Mouse (Mus musculus): ENCODE results near the gene Inpp5b. TPM values are rescaled to one million over a fixed set of nuclear protein-coding genes. Genes with fewer than 3 reads are reported as not detected.

The Inpp5b gene
- 13.7 and 15.5 TPM in 2 replicates for polyA plus RNA-seq (2015; fragmentation: Nextera tagmentation; extraction: Ambion mirVana)

GRCm38 (mm10) chr4:124741376-124742343 is at the start of gene Inpp5b:
Gene Inpp5b, plus strand, starts transcription at chr4:124741850.
- H3K27ac ChIP-seq, result peak within 1 kb of the TSS; percentile 30; the same call in 1 of the 2 replicates

GRCm38 (mm10) chr4:124692416-124692861 is 49.2 kb upstream of the Inpp5b start:
- H3K4me3 ChIP-seq, result peak overlapping the region; percentile 78
- 48% methylated on average over 3 of the region's 3 CpGs for WGBS
- peak overlapping the region; percentile 72 for H3K4me2 ChIP-seq
- H3K36me3 ChIP-seq, result no peaks in the 10 kb centered on the region
- no peaks in the 10 kb centered on the region for H3K9me3 ChIP-seq (replicated peaks)
- 0 out of 2 replicates have a peak, but pooled peaks cover 11% of the 10 kb centered on the region for H3K27me3 ChIP-seq
- ATAC-seq (replicated peaks; ENCODE audit: insufficient number of reproducible peaks, insufficient read depth, low FRiP score, low read depth), result no peak
- peak overlapping the region; percentile 87 for H3K9ac ChIP-seq
- peaks cover 21% of the 10 kb centered on the region for H3K4me1 ChIP-seq (replicated peaks)
- peak overlapping the region; percentile 77; the same call in 1 of the 2 replicates for H3K27ac ChIP-seq

More at GRCm38 (mm10) chr4:124741376-124742343, at the start of gene Inpp5b:
- Histone ChIP-seq H3K4me3 (peak within 1 kb of the TSS; percentile 70), H3K9ac (peak within 1 kb of the TSS; percentile 69), H3K4me2 (peak within 1 kb of the TSS; percentile 83), H3K9me3 (replicated peaks) (no peaks in the 10 kb centered on the region), H3K4me1 (replicated peaks) (peaks cover 9% of the 10 kb centered on the region), H3K36me3 (no peaks in the 10 kb centered on the region), H3K27me3 (no peaks in the 10 kb centered on the region)
- ATAC-seq (replicated peaks; ENCODE audit: insufficient number of reproducible peaks, insufficient read depth, low FRiP score, low read depth), result peak; percentile 78
- 14% methylated on average over 25 of the region's 25 CpGs for WGBS

GRCm38 (mm10) chr4:124693135-124693894 is 48.3 kb upstream of the Inpp5b start, which contains the start of gene Utp11:
Gene Utp11, minus strand, starts transcription at chr4:124693600.
- Histone ChIP-seq H3K4me2 (peak within 1 kb of the TSS; percentile 72), H3K27me3 (0 out of 2 replicates have a peak, but pooled peaks cover 11% of the 10 kb centered on the region), H3K4me1 (replicated peaks) (peaks cover 21% of the 10 kb centered on the region), H3K9me3 (replicated peaks) (no peaks in the 10 kb centered on the region), H3K9ac (peak within 1 kb of the TSS; percentile 87), H3K4me3 (peak within 1 kb of the TSS; percentile 78), H3K36me3 (no peaks in the 10 kb centered on the region), H3K27ac (peak within 1 kb of the TSS; percentile 77)
- ATAC-seq (replicated peaks; ENCODE audit: insufficient number of reproducible peaks, insufficient read depth, low FRiP score, low read depth), result peak; percentile 90
- WGBS, result under 1% methylated on average over 43 of the region's 43 CpGs

- H3K4me3 ChIP-seq, result no peak overlapping the region
- no peak overlapping the region for H3K4me2 ChIP-seq
- H3K36me3 ChIP-seq, result no peaks in the 10 kb centered on the region
- 0 out of 2 replicates have a peak, but pooled peaks cover 11% of the 10 kb centered on the region for H3K27me3 ChIP-seq
- H3K9ac ChIP-seq, result no peak overlapping the region
- H3K9me3 ChIP-seq (replicated peaks), result no peaks in the 10 kb centered on the region
- H3K4me1 ChIP-seq (replicated peaks), result peaks cover 23% of the 10 kb centered on the region
- 68% methylated on average over 2 of the region's 2 CpGs for WGBS
- H3K27ac ChIP-seq, result no peak overlapping the region
- no peak for ATAC-seq (replicated peaks; ENCODE audit: insufficient number of reproducible peaks, insufficient read depth, low FRiP score, low read depth)
These were observed 47.1 kb upstream of the Inpp5b start for GRCm38 (mm10) chr4:124694572-124694971.

- H3K4me2 ChIP-seq, result peak overlapping the region; percentile 18
- WGBS, result 15% methylated on average over 18 of the region's 18 CpGs
These were observed 45.7 kb upstream of the Inpp5b start for GRCm38 (mm10) chr4:124695786-124696516.

GRCm38 (mm10) chr4:124699791-124700190 is 41.9 kb upstream of the Inpp5b start:
- Histone ChIP-seq H3K9me3 (replicated peaks) (no peaks in the 10 kb centered on the region), H3K4me2 (peak overlapping the region; percentile 81), H3K27ac (peak overlapping the region; percentile 77), H3K9ac (peak overlapping the region; percentile 75), H3K4me1 (replicated peaks) (peaks cover 46% of the 10 kb centered on the region), H3K36me3 (no peaks in the 10 kb centered on the region), H3K27me3 (0 out of 2 replicates have a peak, but pooled peaks cover 11% of the 10 kb centered on the region), H3K4me3 (peak overlapping the region; percentile 68)
- WGBS, result 33% methylated on average over 6 of the region's 6 CpGs
- ATAC-seq (replicated peaks; ENCODE audit: insufficient number of reproducible peaks, insufficient read depth, low FRiP score, low read depth), result no peak

More at GRCm38 (mm10) chr4:124695786-124696516, 45.7 kb upstream of the Inpp5b start:
- no peak for ATAC-seq (replicated peaks; ENCODE audit: insufficient number of reproducible peaks, insufficient read depth, low FRiP score, low read depth)
- Histone ChIP-seq H3K4me1 (replicated peaks) (peaks cover 33% of the 10 kb centered on the region), H3K9me3 (replicated peaks) (no peaks in the 10 kb centered on the region), H3K27ac (no peak overlapping the region), H3K4me3 (no peak overlapping the region), H3K36me3 (no peaks in the 10 kb centered on the region), H3K9ac (no peak overlapping the region), H3K27me3 (0 out of 2 replicates have a peak, but pooled peaks cover 11% of the 10 kb centered on the region)

- 0 out of 2 replicates have a peak, but pooled peaks cover 7% of the 10 kb centered on the region for H3K27me3 ChIP-seq
- H3K4me2 ChIP-seq, result peak within 1 kb of the TSS; percentile 81
- ATAC-seq (replicated peaks; ENCODE audit: insufficient number of reproducible peaks, insufficient read depth, low FRiP score, low read depth), result peak; percentile 61
- under 1% methylated on average over 56 of the region's 59 CpGs for WGBS
- H3K36me3 ChIP-seq, result no peaks in the 10 kb centered on the region
- peak within 1 kb of the TSS; percentile 75 for H3K9ac ChIP-seq
- peaks cover 52% of the 10 kb centered on the region for H3K4me1 ChIP-seq (replicated peaks)
- H3K9me3 ChIP-seq (replicated peaks), result no peaks in the 10 kb centered on the region
- H3K4me3 ChIP-seq, result peak within 1 kb of the TSS; percentile 68
- H3K27ac ChIP-seq, result peak within 1 kb of the TSS; percentile 77
These were observed 41.2 kb upstream of the Inpp5b start, which contains the start of gene Fhl3 for GRCm38 (mm10) chr4:124700248-124700971. Gene Fhl3, plus strand, starts transcription at chr4:124700701.

GRCm38 (mm10) chr4:124701052-124701845 is 40.4 kb upstream of the Inpp5b start:
- Histone ChIP-seq H3K27me3 (no peaks in the 10 kb centered on the region), H3K9ac (peak overlapping the region; percentile 75), H3K4me2 (peak overlapping the region; percentile 81), H3K9me3 (replicated peaks) (no peaks in the 10 kb centered on the region), H3K36me3 (no peaks in the 10 kb centered on the region), H3K27ac (peak overlapping the region; percentile 77), H3K4me3 (peak overlapping the region; percentile 68), H3K4me1 (replicated peaks) (peaks cover 57% of the 10 kb centered on the region)
- ATAC-seq (replicated peaks; ENCODE audit: insufficient number of reproducible peaks, insufficient read depth, low FRiP score, low read depth), result peak; percentile 3; the same call in 1 of the 2 replicates
- WGBS, result 3% methylated on average over 22 of the region's 22 CpGs

GRCm38 (mm10) chr4:124701916-124702315 is 39.7 kb upstream of the Inpp5b start:
- Histone ChIP-seq H3K9me3 (replicated peaks) (no peaks in the 10 kb centered on the region), H3K36me3 (no peaks in the 10 kb centered on the region), H3K9ac (peak overlapping the region; percentile 75), H3K27me3 (no peaks in the 10 kb centered on the region), H3K27ac (peak overlapping the region; percentile 77), H3K4me2 (peak overlapping the region; percentile 81), H3K4me3 (peak overlapping the region; percentile 68), H3K4me1 (replicated peaks) (peaks cover 57% of the 10 kb centered on the region)
- no peak for ATAC-seq (replicated peaks; ENCODE audit: insufficient number of reproducible peaks, insufficient read depth, low FRiP score, low read depth)
- 44% methylated on average over 5 of the region's 5 CpGs for WGBS

Measured in heart, embryonic 15.5 days (tissue).